Mouse (Mus musculus) limb, embryonic 13.5 days (tissue): ENCODE data around the gene Tmcc3. TPM values are rescaled to one million over a fixed set of nuclear protein-coding genes. Genes with fewer than 3 reads are reported as not detected.
A peak's percentile ranks its signal among the peaks of the same experiment; 100 is the strongest.
"Not testable (repeated sequence)": the region's sequence is repeated elsewhere in the genome, so short reads cannot be mapped to it uniquely, and the experiment has no call there.

ENCODE experiments used
- ATAC-seq: fragments of 200-750 bp; cut with Nextera tagmentation; 2 replicates; pipeline ENCODE4 v1.8.0; 2017; ENCODE audit warnings: low read depth, moderate number of reproducible peaks, moderate TSS enrichment; ENCODE audit not compliant: low FRiP score
- H3K27ac ChIP-seq: fragments of 300-500 bp; sonication (generic); 2 replicates; pipeline ENCODE4 v1.5.1; 2015; ENCODE audit warnings: inconsistent platforms, mild to moderate bottlenecking, moderate library complexity
- H3K27me3 ChIP-seq: fragments of 300-500 bp; sonication (generic); 2 replicates; pipeline ENCODE4 v1.6.1; 2015; ENCODE audit warnings: mild to moderate bottlenecking, inconsistent platforms
- H3K36me3 ChIP-seq: fragments of 300-500 bp; sonication (generic); 2 replicates; pipeline ENCODE4 v1.6.1; 2015; ENCODE audit warnings: inconsistent platforms, mild to moderate bottlenecking, moderate library complexity
- H3K4me1 ChIP-seq: fragments of 300-500 bp; sonication (generic); 2 replicates; pipeline ENCODE4 v1.6.1; 2015; ENCODE audit warnings: inconsistent platforms
- H3K4me2 ChIP-seq: fragments of 300-500 bp; sonication (generic); replicated peaks from 2 replicates; pipeline ENCODE4 v1.6.1; 2015; ENCODE audit warnings: inconsistent platforms, mild to moderate bottlenecking, moderate library complexity
- H3K4me3 ChIP-seq: fragments of 300-500 bp; sonication (generic); 2 replicates; pipeline ENCODE4 v1.5.1; 2015; ENCODE audit warnings: moderate library complexity, mild to moderate bottlenecking, inconsistent platforms
- H3K9ac ChIP-seq: fragments of 300-500 bp; sonication (generic); 2 replicates; pipeline ENCODE4 v1.6.1; 2015; ENCODE audit warnings: mild to moderate bottlenecking, inconsistent platforms
- H3K9me3 ChIP-seq: fragments of 300-500 bp; sonication (generic); 2 replicates; pipeline ENCODE4 v1.6.1; 2016; ENCODE audit warnings: inconsistent platforms
- WGBS: fragments of 180-500 bp; shearing (Covaris S2); methylation state at CpG from one replicate; pipeline ENCODE4 v1.1.7; 2015; 5-methylcytosine and 5-hydroxymethylcytosine counted together
- polyA plus RNA-seq: library from polyadenylated mRNA; unstranded; fragments of >200 nt; fragmentation: Nextera tagmentation; extraction: Ambion mirVana; gene quantifications from 2 replicates; pipeline ENCODE4 v1.2.1, GENCODE M21; 2015

Tmcc3 gene
- polyA plus RNA-seq, 1 experiment from 2014 or later: 15.4 TPM

DNA sequence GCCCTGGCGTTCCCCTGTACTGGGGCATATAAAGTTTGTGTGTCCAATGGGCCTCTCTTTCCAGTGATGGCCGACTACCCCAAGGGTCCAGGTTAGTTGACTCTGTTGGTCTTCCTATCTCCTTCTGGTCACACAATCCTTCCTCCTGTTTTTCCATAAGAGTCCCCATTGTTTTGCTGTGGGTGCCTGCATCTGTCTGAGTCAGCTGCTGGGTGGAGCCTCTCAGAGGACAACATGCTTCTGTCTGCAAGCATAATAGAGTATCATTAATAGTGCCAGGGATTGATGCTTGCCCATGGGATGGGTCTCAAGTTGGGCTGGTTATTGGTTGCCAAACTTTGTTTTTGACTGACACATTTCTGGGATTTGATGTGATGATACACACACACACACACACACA lies 288.1 kb downstream of the Tmcc3 start:
- H3K4me3 ChIP-seq, H3K27ac ChIP-seq, H3K27me3 ChIP-seq, H3K9ac ChIP-seq, H3K4me2 ChIP-seq, H3K9me3 ChIP-seq, H3K36me3 ChIP-seq, H3K4me1 ChIP-seq, ATAC-seq: not testable (repeated sequence)
- WGBS: 78% methylated on average over 2 of the region's 2 CpGs

DNA sequence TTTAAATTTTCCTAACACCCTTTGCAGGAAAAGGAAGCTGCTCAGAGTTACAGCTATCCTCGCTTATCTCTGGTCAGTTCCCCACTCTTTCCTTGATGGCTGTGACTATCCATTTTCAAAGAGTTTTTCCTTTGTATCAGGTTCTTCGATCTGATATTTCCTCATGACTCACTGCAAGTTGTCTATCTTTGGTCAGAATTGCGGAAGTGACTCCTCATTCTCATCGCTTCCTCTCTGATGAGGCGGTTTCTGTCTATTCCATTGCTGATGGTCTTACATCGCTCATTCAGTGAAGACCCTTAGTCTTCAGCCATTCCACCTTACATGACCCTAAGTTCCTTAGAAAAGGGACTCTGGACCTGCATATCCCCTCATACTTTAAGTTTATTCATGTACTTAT lies 289.3 kb downstream of the Tmcc3 start:
- no peaks in the 10 kb centered on the region for H3K27me3 ChIP-seq
- no peaks in the 10 kb centered on the region for H3K9me3 ChIP-seq
- no peak overlapping the region for H3K9ac ChIP-seq
- H3K4me1 ChIP-seq: no peaks in the 10 kb centered on the region
- no peak overlapping the region for H3K27ac ChIP-seq
- H3K36me3 ChIP-seq: no peaks in the 10 kb centered on the region
- no peak for ATAC-seq
- no peak overlapping the region for H3K4me2 ChIP-seq
- no peak overlapping the region for H3K4me3 ChIP-seq
- 92% methylated on average over 6 of the region's 6 CpGs for WGBS

DNA sequence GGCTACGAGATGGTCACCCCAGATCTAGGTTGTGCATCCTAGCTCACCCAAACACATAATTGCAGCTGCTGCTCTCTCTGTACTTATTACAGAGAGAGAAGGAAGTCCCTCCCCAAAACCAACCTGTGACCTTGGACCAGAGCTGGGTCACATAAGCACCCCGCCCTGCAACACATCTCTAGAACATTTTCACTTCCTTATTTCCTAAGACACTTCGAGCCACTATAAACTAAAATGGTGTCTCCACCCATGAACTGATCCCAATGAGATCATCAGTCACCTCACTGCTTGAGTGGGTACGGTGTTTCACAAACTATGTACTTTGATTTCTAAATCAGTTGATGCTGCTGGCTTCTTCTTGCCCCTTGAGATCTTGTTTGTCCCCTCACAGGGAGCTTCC lies 293.7 kb downstream of the Tmcc3 start:
- no peak overlapping the region for H3K9ac ChIP-seq
- no peaks in the 10 kb centered on the region for H3K27me3 ChIP-seq
- H3K27ac ChIP-seq: no peak overlapping the region
- 86% methylated on average over 4 of the region's 4 CpGs for WGBS
- ATAC-seq: no peak
- no peaks in the 10 kb centered on the region for H3K9me3 ChIP-seq
- no peaks in the 10 kb centered on the region for H3K36me3 ChIP-seq
- H3K4me1 ChIP-seq: no peaks in the 10 kb centered on the region
- H3K4me2 ChIP-seq: no peak overlapping the region
- no peak overlapping the region for H3K4me3 ChIP-seq

DNA sequence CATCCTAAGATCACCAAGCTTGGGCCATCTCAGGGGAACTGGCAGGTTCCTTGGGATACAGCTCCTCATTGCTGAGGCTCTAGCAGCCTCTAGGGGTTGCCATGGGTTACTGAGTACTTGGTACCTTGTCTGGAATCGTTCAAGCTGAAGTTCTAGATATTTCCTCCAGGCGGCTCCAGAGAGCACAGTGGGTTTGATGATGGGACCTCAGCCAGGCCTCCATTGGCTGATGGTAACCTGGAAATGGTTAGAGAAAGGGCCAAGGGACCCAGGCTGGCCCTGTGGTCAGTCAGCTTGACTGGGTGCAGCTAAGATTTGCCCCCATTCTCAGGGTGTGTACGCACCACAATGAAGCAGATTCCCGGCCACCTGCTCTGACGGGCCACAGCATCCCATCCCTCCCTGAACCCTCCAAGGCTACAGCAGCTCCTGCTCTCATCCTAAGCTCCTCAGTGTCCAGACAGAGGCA lies 297.6 kb downstream of the Tmcc3 start:
- WGBS: 56% methylated on average over 5 of the region's 5 CpGs
- no peaks in the 10 kb centered on the region for H3K36me3 ChIP-seq
- no peak overlapping the region for H3K4me2 ChIP-seq
- no peaks in the 10 kb centered on the region for H3K27me3 ChIP-seq
- peak; percentile 54; the same call in 1 of the 2 replicates for ATAC-seq
- no peak overlapping the region for H3K9ac ChIP-seq
- H3K4me3 ChIP-seq: no peak overlapping the region
- no peaks in the 10 kb centered on the region for H3K9me3 ChIP-seq
- no peak overlapping the region for H3K27ac ChIP-seq
- H3K4me1 ChIP-seq: no peaks in the 10 kb centered on the region

DNA sequence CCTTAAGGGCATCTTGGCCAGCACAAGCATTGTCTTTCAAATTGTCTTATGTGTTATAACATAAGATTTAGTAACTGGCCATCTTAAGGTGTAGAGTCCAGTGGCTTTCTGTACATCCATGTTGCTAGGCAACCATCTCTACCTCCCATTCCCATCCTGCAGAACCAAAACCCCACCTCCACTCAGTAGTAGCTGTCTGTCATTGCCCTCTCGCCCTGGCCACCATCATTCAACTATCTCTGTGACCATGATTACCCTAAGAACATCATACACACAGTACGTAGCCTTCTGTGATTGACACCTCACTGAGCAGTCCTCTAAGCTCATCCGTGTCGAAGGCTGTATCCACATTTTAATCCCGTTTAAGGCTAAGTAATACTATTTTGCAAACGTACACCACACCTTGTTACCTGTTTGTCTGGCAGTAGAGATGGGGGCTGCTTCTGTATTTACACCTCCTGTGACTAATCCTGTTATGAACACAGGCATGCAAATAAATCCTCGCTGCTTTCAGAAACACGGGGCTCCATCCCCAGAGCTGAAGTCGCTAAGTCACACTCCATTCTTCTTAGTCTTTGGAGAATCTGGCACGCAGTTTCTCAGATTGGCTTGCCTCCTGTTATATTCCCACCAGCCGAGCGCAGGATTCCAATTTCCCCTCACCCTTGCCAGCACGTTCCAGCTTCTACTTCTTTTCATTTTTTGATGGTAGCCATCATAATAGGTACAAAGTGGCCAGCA lies 299.6 kb downstream of the Tmcc3 start:
- no peak overlapping the region for H3K4me2 ChIP-seq
- WGBS: 74% methylated on average over 13 of the region's 13 CpGs
- H3K4me3 ChIP-seq: no peak overlapping the region
- no peak overlapping the region for H3K9ac ChIP-seq
- H3K27ac ChIP-seq: no peak overlapping the region
- ATAC-seq: no peak
- H3K27me3 ChIP-seq: no peaks in the 10 kb centered on the region
- H3K4me1 ChIP-seq: no peaks in the 10 kb centered on the region
- no peaks in the 10 kb centered on the region for H3K9me3 ChIP-seq
- no peaks in the 10 kb centered on the region for H3K36me3 ChIP-seq

DNA sequence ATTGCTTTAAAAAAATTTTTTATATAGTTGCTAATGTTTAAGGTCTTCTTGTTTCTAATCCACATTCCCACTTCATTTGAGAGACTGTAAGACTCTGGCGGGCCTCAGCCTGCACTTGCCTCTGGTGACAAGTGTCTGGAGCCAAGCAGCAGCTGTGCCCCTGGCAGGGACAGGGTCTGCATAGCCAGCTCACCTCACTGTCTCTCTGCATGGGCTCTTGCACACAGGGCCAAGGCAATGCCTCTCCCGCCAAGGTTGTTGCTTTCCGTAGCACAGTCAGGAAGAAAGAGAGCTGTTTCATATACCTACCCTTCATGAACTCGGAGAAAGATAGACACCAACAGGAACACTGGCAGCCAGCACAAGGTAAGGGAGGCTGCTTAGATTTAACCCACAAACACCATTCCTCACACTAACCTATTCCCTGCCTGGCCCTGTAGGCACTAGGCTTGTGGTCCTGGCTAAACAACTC lies 300.3 kb downstream of the Tmcc3 start:
- Histone ChIP-seq H3K27ac (no peak overlapping the region), H3K27me3 (no peaks in the 10 kb centered on the region), H3K9me3 (no peaks in the 10 kb centered on the region), H3K9ac (no peak overlapping the region), H3K4me3 (no peak overlapping the region), H3K4me1 (no peaks in the 10 kb centered on the region), H3K4me2 (no peak overlapping the region), H3K36me3 (no peaks in the 10 kb centered on the region)
- no peak for ATAC-seq
- WGBS: 80% methylated on average over 4 of the region's 4 CpGs

DNA sequence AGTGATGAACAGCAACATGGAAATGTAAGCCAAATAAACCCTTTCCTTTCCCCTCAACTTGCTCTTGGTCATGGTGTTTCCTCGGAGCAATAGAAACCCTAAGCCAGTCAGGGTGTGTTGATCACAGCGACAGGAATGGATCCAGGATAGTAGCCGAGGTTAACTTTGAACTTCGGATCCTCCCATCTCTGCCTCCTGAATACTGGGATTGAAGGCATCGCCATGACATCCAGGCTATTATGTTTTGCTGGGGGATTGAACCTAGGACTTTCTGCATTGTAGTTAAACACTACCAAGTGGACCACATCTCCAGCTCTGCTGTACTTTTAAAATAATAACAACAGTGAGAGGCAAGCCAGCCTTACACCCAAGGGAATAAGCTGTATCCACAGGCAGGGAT lies 307.8 kb downstream of the Tmcc3 start:
- Histone ChIP-seq H3K4me3 (no peak overlapping the region), H3K27me3 (peaks cover 25% of the 10 kb centered on the region), H3K4me1 (peaks cover 20% of the 10 kb centered on the region), H3K36me3 (no peaks in the 10 kb centered on the region), H3K27ac (no peak overlapping the region), H3K9me3 (no peaks in the 10 kb centered on the region), H3K4me2 (no peak overlapping the region), H3K9ac (no peak overlapping the region)
- whole genome bisulfite sequencing: 90% methylated on average over 5 of the region's 5 CpGs
- no peak for ATAC-seq

DNA sequence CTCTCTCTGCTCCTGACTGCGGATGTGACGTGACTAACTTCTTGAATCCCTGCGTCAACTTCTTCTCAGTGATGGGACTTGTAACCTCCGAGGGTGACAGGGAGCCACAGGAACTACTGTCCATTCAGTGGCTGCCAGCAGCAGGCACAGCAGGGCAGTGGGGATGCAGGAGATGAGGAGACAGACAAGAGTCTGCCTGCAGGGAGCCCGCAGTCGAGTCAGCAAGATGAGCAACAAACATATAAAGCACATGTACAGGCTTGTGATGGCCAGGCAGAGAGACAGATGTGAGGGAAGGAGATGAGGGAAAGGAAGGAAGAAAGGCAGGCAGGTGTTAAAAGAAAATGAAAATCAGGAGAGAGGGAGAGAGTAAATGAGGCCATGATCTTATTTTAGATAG lies 308.8 kb downstream of the Tmcc3 start:
- H3K4me1 ChIP-seq: peaks cover 20% of the 10 kb centered on the region
- H3K9me3 ChIP-seq: no peaks in the 10 kb centered on the region
- no peak overlapping the region for H3K4me2 ChIP-seq
- no peak for ATAC-seq
- H3K36me3 ChIP-seq: no peaks in the 10 kb centered on the region
- WGBS: 64% methylated on average over 6 of the region's 6 CpGs
- no peak overlapping the region for H3K27ac ChIP-seq
- H3K9ac ChIP-seq: no peak overlapping the region
- no peak overlapping the region for H3K4me3 ChIP-seq
- peaks cover 25% of the 10 kb centered on the region for H3K27me3 ChIP-seq

DNA sequence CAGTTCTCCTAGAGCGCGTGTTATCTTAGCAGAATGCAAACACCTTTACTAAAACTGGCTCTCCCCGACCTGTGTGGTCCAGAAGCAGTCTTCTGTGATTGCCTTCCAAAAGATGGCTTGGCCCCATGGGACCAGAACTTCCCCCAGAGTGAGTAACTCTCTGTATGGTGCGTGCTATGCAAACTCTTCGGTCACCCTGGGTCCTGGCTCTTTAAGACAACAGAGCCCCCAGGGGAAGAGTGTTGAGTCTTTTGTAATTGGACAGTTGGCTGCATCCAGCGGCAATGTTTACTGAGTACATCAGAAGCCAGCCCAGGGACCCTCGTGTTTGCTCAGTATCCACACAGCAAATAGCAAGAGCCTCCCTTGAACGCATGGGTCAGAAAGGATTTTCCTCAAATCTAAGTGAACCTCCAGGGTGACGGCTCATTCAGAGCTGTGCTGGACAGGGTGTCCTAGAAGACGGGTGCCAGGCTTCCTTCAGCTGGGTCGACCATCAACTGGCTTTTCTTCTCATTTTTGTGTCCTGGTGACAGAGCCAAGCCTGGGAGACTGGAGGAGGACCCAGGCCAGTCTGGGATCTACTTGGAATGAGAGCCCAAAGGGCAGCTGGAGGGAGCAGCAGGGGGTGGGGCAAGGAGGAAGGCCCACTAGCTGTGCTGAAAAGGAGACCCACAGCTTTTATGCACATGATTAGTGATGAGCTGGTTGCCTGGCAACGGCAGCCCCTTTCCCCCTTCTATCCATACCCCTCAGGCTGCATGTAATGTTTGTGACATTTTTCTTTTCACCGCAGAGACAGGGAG lies 309.9 kb downstream of the Tmcc3 start:
- 17% methylated on average over 13 of the region's 13 CpGs for WGBS
- no peak overlapping the region for H3K27ac ChIP-seq
- peaks cover 20% of the 10 kb centered on the region for H3K4me1 ChIP-seq
- H3K9me3 ChIP-seq: no peaks in the 10 kb centered on the region
- H3K27me3 ChIP-seq: peaks cover 25% of the 10 kb centered on the region
- H3K4me3 ChIP-seq: no peak overlapping the region
- no peak overlapping the region for H3K4me2 ChIP-seq
- no peaks in the 10 kb centered on the region for H3K36me3 ChIP-seq
- H3K9ac ChIP-seq: no peak overlapping the region
- ATAC-seq: no peak

DNA sequence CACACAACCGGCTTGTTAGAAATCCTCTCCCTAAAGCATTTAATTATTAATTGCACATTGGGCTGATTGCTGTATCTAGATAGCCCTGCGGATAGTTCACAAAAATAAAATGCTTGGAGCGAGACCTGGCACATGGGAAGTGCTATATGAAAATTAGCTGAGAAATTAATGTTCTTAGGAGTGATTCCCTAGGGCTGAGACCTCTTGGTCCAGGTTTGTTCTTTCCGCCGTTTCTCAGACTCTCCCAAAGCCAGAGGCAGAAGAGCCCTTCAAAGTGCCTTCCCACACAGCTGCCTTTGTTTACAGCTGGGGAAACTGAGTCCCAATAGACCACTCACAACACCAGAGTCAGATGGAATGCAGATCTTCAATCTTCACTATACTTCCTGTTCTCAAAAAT lies 310.5 kb downstream of the Tmcc3 start:
- Histone ChIP-seq H3K4me1 (peaks cover 20% of the 10 kb centered on the region), H3K4me3 (no peak overlapping the region), H3K4me2 (no peak overlapping the region), H3K27me3 (peaks cover 25% of the 10 kb centered on the region), H3K9me3 (no peaks in the 10 kb centered on the region), H3K36me3 (no peaks in the 10 kb centered on the region), H3K9ac (no peak overlapping the region), H3K27ac (no peak overlapping the region)
- ATAC-seq: no peak
- WGBS: 33% methylated on average over 5 of the region's 5 CpGs

DNA sequence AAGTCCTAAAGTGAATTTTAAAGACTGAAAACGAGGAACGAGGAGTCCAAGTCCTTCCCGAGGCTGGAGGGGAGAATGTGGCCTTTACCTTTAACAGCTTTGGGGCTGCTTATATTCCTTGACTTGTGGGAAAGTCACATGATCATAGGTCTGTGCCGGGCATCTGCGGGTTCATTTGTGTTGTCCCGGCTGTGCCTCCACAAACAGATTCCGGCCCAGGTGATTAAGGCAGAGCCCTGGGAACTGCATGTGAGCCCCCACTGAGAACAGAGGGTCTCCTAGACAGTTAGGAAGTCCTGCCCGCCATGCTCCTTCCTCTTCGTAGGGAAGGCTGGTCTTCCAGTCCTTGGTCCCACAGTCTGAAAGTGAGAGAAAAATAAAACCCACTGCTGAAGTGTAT lies 311.1 kb downstream of the Tmcc3 start:
- WGBS: 15% methylated on average over 9 of the region's 9 CpGs
- Histone ChIP-seq H3K27ac (no peak overlapping the region), H3K27me3 (peaks cover 25% of the 10 kb centered on the region), H3K4me3 (no peak overlapping the region; the same call in 1 of the 2 replicates), H3K9ac (no peak overlapping the region), H3K4me2 (peak overlapping the region; percentile 41), H3K4me1 (peaks cover 20% of the 10 kb centered on the region), H3K9me3 (no peaks in the 10 kb centered on the region), H3K36me3 (no peaks in the 10 kb centered on the region)
- no peak for ATAC-seq

DNA sequence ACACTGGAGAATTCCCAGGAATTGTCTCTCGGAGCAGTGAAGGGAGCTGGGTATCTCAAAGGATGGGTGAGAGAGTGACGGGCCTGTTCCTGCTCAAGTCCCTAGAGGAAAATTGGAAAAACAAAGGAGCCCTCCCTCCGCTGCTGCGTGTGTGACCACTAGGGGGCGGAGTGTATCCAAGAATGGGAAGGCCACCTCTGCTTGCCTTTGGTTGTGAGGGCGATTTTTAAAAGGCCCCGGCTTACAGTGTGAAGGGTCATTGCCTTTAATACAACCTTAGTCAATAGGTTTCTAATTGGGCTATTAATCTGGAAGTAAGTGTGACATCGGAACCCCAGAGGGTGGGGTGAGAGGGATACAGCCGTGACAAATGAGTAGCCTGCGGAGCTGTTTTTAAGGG lies 311.9 kb downstream of the Tmcc3 start:
- peaks cover 20% of the 10 kb centered on the region for H3K4me1 ChIP-seq
- WGBS: 2% methylated on average over 10 of the region's 10 CpGs
- no peaks in the 10 kb centered on the region for H3K36me3 ChIP-seq
- no peaks in the 10 kb centered on the region for H3K9me3 ChIP-seq
- no peak overlapping the region for H3K9ac ChIP-seq
- H3K4me2 ChIP-seq: peak overlapping the region; percentile 41
- no peak overlapping the region for H3K27ac ChIP-seq
- H3K27me3 ChIP-seq: peaks cover 25% of the 10 kb centered on the region
- no peak overlapping the region for H3K4me3 ChIP-seq
- ATAC-seq: peak; percentile 67
